Mouse (Mus musculus): Measurements from ENCODE around the gene Slc11a1.
"Not testable (repeated sequence)": the region's sequence is repeated elsewhere in the genome, so short reads cannot be mapped to it uniquely, and the experiment has no call there.

Slc11a1 gene

DNA sequence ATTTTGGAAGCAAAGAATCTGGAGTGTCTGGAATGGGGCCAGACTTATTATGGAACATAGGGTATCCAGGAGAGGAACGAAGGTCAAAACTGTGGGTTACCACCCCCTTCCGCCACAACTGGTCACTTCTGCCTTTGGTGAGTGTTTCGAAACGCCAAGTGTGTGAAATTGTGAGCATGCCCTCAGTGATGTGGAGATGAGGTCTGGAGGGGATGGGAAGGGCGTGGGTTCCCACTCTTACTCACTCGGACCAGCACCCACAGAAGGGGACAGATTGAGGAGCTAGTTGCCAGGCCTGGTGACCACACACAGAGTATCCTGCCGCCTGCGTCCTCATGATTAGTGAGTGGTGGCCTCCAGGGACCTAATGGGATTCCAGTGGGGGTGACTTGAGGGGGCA is at the start of gene Slc11a1:
Slc11a1 (plus strand) TSS at position 216 of the 400 bp plus-strand sequence.
- DNase-seq (ENCODE audit: low read depth), result no peak

DNA sequence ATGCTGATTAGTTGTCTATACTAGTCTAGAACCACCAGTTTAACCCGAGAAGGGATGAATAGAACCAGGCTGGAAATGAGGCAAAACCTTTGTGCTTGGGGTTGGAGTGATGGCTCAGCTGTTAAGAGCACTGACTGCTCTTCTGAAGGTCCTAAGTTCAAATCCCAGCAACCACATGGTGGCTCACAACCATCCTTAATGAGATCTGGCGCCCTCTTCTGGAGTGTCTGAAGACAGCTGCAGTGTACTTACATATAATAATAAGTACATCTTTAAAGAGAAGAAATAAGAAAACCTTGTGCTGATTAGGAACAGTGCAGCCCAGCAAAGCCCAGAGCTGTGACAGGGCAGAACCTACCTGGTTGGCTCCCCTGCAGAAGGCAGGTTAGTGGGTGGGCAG is 48.1 kb upstream of the Slc11a1 start:
- not testable (repeated sequence) for DNase-seq (ENCODE audit: low read depth)

DNA sequence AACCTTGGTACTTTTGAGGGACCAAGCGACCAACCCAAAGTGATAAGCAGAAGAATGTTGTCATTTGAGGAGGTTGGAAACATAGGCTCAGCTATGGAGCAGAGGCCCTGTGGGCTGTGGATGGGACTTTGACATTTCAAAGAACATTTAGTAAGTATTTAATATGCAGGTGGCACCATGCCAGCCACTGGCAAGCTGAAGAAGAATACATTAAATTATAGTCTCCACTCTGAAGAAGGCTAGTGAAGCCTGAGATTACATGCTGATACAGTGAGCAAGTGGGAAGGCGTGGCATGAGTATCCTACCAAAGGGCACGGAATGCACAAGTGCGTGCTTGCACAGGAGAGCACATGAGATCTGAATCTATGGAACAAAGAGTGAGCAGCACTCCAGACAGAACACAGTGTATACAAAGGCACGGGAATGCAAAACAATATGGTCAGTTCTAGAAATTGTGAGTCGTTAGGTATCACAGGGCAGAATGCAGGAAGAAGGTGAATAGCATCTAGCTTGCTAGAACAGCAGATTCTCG is 45.0 kb upstream of the Slc11a1 start:
- DNase-seq (ENCODE audit: low read depth), result no peak

DNA sequence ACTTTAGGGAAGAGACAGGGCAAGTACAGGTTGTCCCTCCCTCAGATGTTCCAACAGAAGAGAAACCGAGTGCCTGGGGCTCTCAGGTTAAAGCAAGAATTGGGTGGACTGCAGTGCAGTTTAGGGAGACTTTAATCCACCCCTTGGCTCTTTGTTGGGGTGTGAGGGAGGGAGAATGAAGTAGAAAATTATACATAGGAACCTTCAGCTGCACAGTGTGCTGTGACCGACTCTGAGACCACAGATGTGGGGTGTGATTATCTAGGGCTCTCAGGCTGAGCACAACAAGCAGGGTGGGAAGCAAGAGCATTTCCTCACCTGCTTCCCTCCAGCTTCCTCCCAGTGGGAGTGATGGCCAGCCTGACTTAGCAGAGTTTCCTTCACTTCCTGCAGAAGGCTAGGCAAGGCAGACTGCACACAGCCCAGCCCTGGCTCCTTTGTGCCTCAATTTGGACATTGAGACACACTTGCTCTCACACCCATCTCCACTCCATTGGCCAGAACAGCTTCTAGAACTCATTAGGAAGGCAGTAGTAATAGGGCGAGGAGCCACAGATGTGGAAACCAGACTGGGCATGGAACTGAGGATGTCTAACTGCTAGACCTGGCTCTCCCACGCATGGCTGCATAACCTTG is 43.8 kb upstream of the Slc11a1 start:
- no peak for DNase-seq (ENCODE audit: low read depth)

DNA sequence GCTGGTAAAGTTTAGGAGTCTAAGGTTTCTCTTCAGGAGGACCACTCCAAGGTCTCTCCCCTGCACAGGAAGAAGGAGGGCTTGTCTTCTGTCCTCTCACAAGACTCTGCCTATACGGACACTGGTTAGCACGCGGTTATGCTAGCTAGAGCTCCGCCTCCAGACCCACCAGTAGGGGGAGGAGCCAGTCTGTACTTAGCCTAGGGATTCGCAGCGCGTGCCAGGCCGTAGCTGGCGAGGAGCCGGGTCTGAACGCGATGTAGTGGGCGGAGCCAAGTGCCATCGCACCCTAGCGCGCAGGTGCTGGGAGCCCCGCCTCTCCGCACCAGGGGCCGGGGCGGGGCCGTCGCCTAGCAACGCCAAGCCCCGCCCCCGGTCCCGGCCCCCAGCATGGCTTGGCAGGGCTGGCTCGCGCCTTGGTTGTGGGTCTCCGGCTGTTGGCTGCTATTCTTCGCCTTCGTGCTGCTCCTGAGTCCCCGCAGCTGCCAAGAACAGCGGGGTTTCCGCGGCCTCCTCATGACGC is 42.7 kb upstream of the Slc11a1 start:
- DNase-seq (ENCODE audit: low read depth), result peak; percentile 76

DNA sequence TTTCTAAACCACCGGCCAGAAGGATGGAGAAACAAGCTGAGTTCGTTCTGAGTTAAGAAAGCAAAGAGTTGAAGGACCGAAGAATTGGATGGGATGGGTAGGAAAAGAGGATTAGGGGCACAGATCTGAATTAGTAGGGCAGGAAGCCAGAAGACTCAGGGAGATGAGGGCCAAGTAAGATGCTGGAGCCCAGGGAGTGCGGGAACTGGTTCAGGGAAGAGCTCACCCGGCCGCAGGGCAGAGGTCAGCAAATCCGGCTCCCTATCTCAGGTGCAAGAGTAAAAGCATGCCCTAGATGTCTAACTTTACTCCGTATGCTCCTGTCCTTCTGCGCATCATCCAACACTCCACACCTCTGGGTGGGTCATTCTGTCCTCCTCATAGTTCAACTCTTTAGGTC is 42.1 kb upstream of the Slc11a1 start:
- no peak for DNase-seq (ENCODE audit: low read depth)

DNA sequence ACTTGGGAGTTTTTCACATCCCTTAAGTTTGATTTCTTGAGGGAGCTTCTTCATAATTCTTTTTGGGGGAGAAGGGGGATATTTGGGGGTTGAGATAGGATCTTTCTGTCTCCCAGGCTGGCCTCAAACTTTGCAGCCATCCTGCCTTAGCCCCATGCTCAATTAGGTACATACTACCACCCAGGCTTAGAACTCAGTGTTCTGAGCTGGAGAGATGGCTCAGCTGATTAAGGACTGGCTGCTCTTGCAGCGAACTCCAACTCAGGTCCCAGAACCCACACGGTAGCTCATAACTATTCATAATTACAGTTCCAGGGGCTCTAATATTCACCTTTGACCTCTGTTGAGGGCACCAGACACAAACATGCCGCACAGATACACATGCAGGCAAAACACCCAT is 40.4 kb upstream of the Slc11a1 start:
- no peak for DNase-seq (ENCODE audit: low read depth)

DNA sequence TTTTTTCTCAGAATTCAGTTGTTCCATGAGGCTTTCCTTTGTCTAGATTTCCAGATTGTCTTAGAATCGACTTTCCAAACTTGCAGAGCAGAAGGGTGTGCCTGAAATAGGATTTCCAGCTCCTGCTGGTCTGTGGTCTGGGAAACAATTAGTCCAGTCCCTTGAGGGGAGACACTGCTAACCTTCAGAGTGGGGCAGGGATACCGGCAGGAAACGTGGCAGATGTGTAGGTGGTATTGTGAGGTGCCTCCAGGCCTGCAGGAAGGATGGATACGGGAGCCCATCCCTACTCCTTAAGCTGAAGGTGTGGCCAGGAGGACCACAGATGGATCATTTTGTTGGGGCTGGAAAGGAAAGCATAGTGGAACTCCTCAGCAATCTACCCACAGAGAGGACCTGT is 40.0 kb upstream of the Slc11a1 start:
- DNase-seq (ENCODE audit: low read depth), result no peak

DNA sequence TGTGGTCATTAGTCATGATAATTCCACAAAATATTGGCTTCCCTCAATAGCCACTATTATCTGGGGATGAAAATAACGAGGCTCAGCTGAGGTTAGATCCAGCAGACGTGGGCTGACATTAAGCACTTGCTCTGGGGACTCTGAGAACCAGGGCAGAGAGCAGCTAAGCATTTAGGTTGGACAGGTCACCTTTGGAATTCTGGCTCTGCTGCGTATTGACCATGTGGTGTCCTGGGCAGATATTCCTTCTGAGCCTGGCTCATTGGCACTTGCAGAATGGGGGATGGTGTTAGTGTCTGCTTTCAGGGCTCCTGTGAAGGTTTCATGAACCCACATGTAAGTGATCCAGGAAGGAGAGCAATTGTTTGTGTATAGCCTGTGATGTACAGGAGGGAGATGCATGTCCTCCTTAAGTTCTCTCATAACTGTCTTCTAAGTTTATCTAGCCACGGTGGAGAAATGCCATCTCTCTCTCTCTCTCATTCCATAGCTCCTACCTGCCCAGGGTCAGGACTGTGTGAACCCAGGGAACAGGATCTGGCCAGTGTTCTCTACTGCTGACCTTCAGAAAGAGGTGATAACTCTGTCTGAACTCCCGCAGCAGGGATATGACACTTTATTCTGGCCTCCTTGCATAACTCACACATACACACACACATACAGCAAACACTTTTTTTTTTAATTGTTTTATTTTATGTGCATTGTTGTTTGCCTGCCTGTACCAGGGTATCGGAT is 39.4 kb upstream of the Slc11a1 start:
- no peak for DNase-seq (ENCODE audit: low read depth)

DNA sequence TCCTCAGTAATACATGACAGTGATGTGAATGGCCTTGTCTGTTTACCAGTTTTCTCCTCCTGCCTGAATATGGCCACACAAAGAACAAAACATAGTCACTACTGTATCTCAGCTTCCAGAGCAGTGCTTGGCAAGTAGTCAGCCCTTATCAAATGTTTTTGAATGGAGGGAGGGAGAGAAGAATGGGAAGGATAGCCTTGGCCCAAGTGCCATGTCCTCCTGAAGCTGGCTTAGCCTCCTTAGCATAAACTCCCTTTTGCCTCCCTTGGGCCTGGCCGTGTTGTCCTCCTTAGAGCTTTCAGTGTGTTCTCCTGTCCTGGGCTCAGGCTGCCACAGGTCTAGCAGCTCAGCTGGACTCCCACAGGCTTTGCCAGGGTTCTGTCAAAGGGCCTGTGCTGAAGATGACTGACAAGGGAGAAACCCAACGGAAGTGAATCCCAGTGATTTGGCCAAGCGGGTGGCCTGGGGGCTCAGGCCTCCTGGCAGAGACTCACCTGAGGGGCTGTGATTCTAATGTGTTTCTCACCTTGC is 37.7 kb upstream of the Slc11a1 start:
- DNase-seq (ENCODE audit: low read depth), result no peak

DNA sequence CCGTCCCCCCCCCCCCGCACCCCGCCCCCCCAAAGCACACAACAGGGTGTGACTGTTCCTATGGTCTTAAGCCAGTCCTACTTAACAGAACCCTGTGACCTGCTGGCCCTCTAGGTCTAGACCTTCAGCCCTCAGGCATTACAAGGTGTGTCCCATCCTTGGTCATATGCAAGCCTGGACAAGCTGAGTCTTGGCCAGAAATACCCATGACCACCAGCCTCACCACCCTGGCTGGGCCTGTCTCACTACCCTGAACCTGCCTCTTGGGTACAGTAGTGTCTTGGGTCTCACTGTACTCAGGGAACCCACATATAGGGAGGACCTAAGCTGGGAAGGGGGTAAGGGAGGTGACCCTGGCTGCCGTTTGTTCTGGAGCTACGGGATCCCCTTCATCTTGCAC is 37.0 kb upstream of the Slc11a1 start:
- no peak for DNase-seq (ENCODE audit: low read depth)

DNA sequence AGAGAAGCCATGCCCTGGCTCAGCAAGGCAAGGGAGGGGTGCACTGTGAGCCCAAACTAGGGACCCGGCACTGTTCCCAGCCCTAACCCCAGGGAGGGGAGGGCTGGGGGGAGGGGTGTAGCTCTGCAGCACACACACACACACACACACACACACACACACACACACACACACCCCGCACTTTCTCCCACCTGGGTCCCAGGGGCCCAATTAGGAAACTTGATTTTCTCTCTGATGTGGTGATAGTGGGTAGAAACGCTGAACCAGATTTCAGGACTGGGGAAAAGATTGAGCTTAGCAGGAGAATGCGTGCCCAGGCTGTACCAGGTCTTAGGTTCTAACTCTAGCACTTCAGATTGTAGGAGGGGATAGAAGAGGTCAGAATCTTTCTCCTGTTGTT is 36.4 kb upstream of the Slc11a1 start:
- no peak for DNase-seq (ENCODE audit: low read depth)

DNA sequence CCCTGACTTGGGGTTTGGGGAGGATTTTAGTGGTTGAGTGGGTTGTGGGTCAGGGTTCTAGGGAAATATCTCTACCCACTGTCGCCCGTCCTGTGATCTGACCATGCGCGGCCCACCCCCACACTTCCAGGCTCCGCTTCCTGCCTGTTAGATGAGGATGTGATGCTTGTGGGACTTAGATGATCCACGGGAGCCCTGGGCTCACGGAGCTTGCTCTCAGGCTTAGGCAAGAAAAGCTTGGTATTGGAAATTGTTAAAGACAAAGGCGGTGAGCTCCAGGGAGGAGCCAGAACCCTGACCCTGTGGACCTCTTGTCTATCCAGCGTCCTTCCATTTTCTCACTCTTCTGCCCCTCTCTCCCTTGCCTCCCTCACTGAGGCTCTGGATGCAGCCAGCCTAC is 35.1 kb upstream of the Slc11a1 start:
- DNase-seq (ENCODE audit: low read depth), result no peak

DNA sequence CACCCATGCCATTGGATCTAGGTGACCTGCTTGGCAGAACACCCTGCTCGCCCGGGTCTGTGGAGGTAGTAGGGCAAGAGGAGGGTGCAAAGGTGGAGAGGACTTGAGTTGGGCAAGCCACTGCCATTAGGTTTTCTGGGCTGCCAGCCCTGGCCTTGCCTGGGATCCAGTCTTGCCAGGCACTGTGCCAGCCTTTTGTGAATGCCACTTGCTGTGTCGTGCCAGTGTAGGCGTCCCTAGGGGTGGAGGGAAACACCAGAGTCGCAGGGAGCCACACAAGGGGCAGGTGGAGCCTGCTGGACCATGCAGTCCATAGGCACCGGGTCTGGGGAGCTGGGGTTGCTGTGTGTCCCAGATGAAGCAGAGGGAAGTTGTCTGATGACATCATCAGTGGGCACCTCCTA is 34.6 kb upstream of the Slc11a1 start:
- DNase-seq (ENCODE audit: low read depth), result no peak

DNA sequence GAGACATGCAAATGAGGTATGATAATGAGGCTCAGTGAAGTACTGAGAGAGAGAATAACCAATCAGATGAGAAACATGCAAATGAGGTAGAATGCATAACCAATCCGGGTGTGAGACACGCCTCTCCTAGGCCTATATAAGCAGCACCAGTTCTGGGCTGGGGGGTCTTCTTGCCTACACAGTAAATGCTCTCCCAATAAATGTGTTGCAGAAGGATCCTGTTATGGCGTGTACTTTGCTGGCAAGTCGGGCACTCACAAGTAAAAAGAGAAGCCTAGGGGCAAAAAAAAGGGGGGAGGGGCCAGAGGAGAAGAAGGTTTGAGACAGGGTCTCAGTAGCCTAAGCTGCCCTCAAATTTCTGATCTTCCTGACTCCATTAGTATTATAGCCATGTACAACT is 34.0 kb upstream of the Slc11a1 start:
- DNase-seq (ENCODE audit: low read depth), result not testable (repeated sequence)

DNA sequence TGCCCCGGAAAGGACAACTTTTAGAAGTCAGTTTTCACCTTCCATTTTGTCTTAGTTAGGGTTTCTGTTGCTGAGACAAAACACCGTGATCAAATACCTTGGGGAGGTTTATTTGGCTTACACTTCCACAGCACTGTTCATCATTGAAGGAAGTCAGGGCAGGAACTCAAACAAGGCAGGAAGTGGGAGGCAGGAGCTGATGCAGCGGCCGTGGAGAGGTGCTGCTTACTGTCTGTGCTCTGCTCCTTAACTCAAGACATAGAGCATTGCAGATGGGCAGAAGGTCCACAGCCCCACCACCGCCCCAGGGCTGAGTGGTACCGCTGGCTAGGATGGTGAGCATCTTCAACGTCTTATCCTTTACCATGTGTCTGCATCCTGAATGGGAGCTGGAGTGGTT is 33.1 kb upstream of the Slc11a1 start:
- DNase-seq (ENCODE audit: low read depth), result no peak

DNA sequence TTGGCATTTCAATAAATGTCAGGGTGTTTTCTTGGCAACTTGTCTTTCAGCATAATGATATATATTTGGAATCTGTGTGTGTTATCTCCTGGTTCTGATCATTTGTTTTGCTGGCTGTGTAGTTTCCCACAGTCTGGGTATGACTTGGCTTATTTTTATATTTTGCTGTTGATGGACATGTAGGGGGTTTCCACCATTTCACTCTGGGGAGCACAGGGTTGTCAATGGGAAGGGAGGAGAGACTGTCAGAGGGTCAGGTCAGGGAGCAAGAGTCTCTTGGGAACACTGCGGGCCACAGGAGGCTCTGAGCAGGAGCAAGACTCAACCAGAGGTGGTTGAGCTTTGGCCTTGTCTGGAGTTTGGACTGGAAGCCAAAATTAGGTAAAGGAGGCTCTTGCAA is 32.7 kb upstream of the Slc11a1 start:
- no peak for DNase-seq (ENCODE audit: low read depth)

DNA sequence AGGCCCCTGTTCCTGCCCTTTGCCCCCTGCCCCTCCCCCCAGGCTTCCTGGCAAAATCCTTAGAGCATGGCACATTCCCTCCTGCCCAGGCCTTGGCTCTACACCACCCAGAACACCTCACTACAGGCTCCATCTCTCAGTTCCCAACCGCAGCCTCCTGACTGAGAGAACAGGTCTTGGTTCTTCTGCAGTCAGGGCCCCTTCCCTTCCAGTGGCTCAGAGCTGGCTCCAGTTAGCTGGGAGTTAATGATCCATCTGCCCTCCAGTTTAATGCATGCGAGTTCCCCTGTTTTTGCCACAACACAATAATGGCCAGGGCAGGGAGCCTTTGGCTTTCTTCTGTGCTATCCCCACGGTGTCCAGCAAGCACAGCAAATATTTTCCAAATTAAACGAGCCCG is 31.8 kb upstream of the Slc11a1 start:
- DNase-seq (ENCODE audit: low read depth), result no peak

DNA sequence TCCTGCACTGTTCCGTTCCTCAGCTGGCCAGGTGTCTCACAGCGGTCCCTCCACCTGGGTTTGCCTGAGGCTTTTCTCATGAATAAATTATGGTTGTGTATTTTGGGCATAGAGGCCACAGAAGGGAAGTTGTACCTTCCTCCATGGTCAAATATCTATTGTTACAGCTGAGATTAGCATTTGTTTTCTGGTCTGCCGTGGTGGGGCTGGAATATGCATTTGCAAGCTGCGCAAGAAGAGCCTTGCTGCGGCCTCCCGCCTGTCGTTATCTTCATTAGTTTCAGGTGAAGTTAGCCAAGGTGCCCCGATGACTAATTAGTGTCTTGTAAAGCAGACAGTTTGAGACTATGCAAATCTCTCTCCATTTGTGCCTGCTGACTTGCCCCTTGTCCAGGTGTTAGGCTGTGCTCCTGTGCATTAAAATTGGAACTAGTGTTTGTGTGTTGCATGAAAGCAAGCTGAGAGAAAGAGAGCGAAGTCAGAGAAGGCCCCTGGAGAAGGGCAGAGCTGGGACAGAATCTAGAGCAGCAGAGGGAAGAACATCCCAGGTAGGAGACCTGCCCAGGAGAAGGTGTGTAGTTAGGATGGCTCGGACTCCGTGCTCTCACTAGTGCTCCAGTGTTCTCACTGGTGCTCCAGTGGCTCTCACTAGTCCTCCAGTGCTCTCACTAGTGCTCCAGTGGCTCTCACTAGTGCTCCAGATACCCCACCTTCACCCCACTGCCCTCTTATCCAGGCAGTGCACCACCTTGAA is 30.7 kb upstream of the Slc11a1 start:
- DNase-seq (ENCODE audit: low read depth), result no peak

DNA sequence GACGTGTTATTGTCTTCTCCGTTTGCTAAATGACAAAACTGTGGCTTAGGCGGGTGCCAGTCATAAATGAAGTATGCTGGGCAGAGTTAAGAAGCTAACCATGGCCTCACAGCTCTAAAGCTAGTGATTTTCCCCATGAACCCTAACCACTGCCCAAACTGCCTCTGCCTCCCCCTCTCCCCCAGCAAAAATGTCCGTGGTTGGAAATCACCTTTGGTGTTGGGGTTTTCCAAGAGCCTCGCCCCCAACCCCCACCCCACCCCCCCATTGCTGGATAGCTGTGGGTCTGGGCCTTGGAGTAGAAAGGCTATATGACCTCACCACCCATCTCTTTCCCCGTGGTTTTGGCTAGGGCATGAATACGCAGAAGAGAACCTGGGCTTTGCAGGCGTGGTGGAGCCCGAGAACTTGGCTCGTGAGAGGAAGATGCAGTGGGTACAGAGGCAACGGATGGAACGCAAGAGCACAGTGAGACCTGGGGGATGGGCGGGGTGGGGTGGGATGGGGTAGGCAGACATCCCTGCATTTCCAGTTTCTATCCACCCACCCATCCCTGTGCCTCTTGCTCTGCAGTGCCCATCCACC is 23.7 kb upstream of the Slc11a1 start:
- DNase-seq (ENCODE audit: low read depth), result no peak

DNA sequence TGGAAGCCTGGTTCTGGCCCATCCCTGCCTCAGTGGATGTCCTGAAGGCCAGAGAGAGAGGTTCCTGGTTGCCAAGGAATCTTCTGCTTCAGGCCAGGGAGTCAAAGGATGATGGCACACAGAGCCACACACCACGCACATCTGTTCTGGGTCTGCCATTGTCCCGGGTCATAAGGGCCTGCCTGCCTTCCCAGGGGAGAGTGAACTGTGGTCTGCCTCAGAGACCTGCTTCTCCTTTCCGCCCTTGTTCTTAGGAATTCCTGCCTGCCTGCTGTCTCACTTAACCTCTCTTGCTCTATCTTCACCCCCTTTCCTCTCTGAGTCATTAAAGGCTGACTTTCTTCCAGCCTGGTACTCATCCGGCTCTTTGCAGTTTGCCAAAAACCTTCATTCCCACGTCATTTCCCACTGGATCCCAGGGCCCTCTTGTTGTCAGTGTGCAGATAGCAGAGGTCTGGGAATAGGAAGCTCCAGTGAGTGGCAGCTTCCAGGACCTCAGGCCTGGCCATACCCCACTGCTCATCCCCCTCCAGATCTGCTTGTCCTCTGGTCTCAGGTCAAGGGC is 22.4 kb upstream of the Slc11a1 start:
- peak; percentile 66 for DNase-seq (ENCODE audit: low read depth)
